Mouse (Mus musculus): Measurements from ENCODE around the gene Fam102a. TPM values are rescaled to one million over a fixed set of nuclear protein-coding genes. Genes with fewer than 3 reads are reported as not detected.

The Fam102a gene
- polyA plus RNA-seq, 1 experiment from 2014 or later = 16.6 TPM

- no peaks in the 10 kb centered on the region; the same call in 1 of the 2 replicates for H3K4me1 ChIP-seq (replicated peaks; ENCODE audit: control insufficient read depth, insufficient read depth)
- peak within 1 kb of the TSS; percentile 71 for H3K4me2 ChIP-seq (replicated peaks; ENCODE audit: low read depth)
- peak within 1 kb of the TSS; percentile 53 for H3K9ac ChIP-seq (ENCODE audit: low read length)
- ATAC-seq (ENCODE audit: low FRiP score, low TSS enrichment) (peak; percentile 90), DNase-seq (ENCODE audit: low spot score) (peak; percentile 88)
- TF ChIP-seq CTCF (IDR thresholded peaks at IDR 0.05; ENCODE audit: low read depth) (peak; percentile 71), EP300 (optimal IDR thresholded peaks at IDR 0.05) (no peak)
- H3K4me3 ChIP-seq (ENCODE audit: low read depth, low read length) = peak within 1 kb of the TSS; percentile 49
- no peaks in the 10 kb centered on the region for H3K9me3 ChIP-seq (ENCODE audit: control insufficient read depth, low read length)
- H3K27me3 ChIP-seq (ENCODE audit: control insufficient read depth, insufficient read depth, low read length) = no peaks in the 10 kb centered on the region
- peak within 1 kb of the TSS; percentile 67 for H3K27ac ChIP-seq (replicated peaks)
- under 1% methylated on average over 38 of the region's 38 CpGs for WGBS
- H3K36me3 ChIP-seq (ENCODE audit: control insufficient read depth, insufficient read depth, low read length) = no peaks in the 10 kb centered on the region
Measured at GRCm38 (mm10) chr2:32586871-32587351, 51.8 kb downstream of the Fam102a start, which contains the start of gene St6galnac4. Gene St6galnac4, plus strand, starts transcription at chr2:32587095.

- TF ChIP-seq CTCF (IDR thresholded peaks at IDR 0.05; ENCODE audit: low read depth) = no peak
- no peak for TF ChIP-seq EP300 (optimal IDR thresholded peaks at IDR 0.05)
- peak overlapping the region; percentile 49 for H3K4me3 ChIP-seq (ENCODE audit: low read depth, low read length)
- H3K9ac ChIP-seq (ENCODE audit: low read length) = peak overlapping the region; percentile 53
- peak overlapping the region; percentile 67 for H3K27ac ChIP-seq (replicated peaks)
- 39% methylated on average over 9 of the region's 9 CpGs for WGBS
- ATAC-seq (ENCODE audit: low FRiP score, low TSS enrichment) (no peak), DNase-seq (ENCODE audit: low spot score) (no peak)
- no peaks in the 10 kb centered on the region for H3K36me3 ChIP-seq (ENCODE audit: control insufficient read depth, insufficient read depth, low read length)
- H3K27me3 ChIP-seq (ENCODE audit: control insufficient read depth, insufficient read depth, low read length) = no peaks in the 10 kb centered on the region
- no peaks in the 10 kb centered on the region for H3K9me3 ChIP-seq (ENCODE audit: control insufficient read depth, low read length)
- H3K4me1 ChIP-seq (replicated peaks; ENCODE audit: control insufficient read depth, insufficient read depth) = no peaks in the 10 kb centered on the region; the same call in 1 of the 2 replicates
- peak overlapping the region; percentile 71 for H3K4me2 ChIP-seq (replicated peaks; ENCODE audit: low read depth)
Measured at GRCm38 (mm10) chr2:32587731-32588321, 52.7 kb downstream of the Fam102a start.

GRCm38 (mm10) chr2:32589213-32589795 lies 54.2 kb downstream of the Fam102a start:
- Histone ChIP-seq H3K4me3 (ENCODE audit: low read depth, low read length) (no peak overlapping the region), H3K27ac (replicated peaks) (no peak overlapping the region), H3K4me1 (replicated peaks; ENCODE audit: control insufficient read depth, insufficient read depth) (no peaks in the 10 kb centered on the region), H3K4me2 (replicated peaks; ENCODE audit: low read depth) (no peak overlapping the region), H3K27me3 (ENCODE audit: control insufficient read depth, insufficient read depth, low read length) (no peaks in the 10 kb centered on the region), H3K9me3 (ENCODE audit: control insufficient read depth, low read length) (no peaks in the 10 kb centered on the region), H3K36me3 (ENCODE audit: control insufficient read depth, insufficient read depth, low read length) (no peaks in the 10 kb centered on the region), H3K9ac (ENCODE audit: low read length) (no peak overlapping the region)
- TF ChIP-seq CTCF (IDR thresholded peaks at IDR 0.05; ENCODE audit: low read depth) (no peak), EP300 (optimal IDR thresholded peaks at IDR 0.05) (no peak)
- 62% methylated on average over 11 of the region's 11 CpGs for WGBS
- ATAC-seq (ENCODE audit: low FRiP score, low TSS enrichment) (no peak), DNase-seq (ENCODE audit: low spot score) (no peak)

GRCm38 (mm10) chr2:32590224-32590623 lies 55.1 kb downstream of the Fam102a start:
- no peak overlapping the region for H3K4me2 ChIP-seq (replicated peaks; ENCODE audit: low read depth)
- DNase-seq (ENCODE audit: low spot score) = no peak
- no peak overlapping the region for H3K27ac ChIP-seq (replicated peaks)
- H3K9ac ChIP-seq (ENCODE audit: low read length) = no peak overlapping the region
- H3K9me3 ChIP-seq (ENCODE audit: control insufficient read depth, low read length) = no peaks in the 10 kb centered on the region
- WGBS = 66% methylated on average over 10 of the region's 10 CpGs
- no peaks in the 10 kb centered on the region for H3K4me1 ChIP-seq (replicated peaks; ENCODE audit: control insufficient read depth, insufficient read depth)
- no peak overlapping the region for H3K4me3 ChIP-seq (ENCODE audit: low read depth, low read length)
- H3K36me3 ChIP-seq (ENCODE audit: control insufficient read depth, insufficient read depth, low read length) = no peaks in the 10 kb centered on the region
- no peak for ATAC-seq (ENCODE audit: low FRiP score, low TSS enrichment)
- no peaks in the 10 kb centered on the region for H3K27me3 ChIP-seq (ENCODE audit: control insufficient read depth, insufficient read depth, low read length)
- TF ChIP-seq EP300 (optimal IDR thresholded peaks at IDR 0.05) (no peak), CTCF (IDR thresholded peaks at IDR 0.05; ENCODE audit: low read depth) (no peak)

- no peaks in the 10 kb centered on the region for H3K36me3 ChIP-seq (ENCODE audit: control insufficient read depth, insufficient read depth, low read length)
- no peaks in the 10 kb centered on the region for H3K9me3 ChIP-seq (ENCODE audit: control insufficient read depth, low read length)
- no peak overlapping the region for H3K4me3 ChIP-seq (ENCODE audit: low read depth, low read length)
- H3K27me3 ChIP-seq (ENCODE audit: control insufficient read depth, insufficient read depth, low read length) = no peaks in the 10 kb centered on the region
- no peak overlapping the region for H3K27ac ChIP-seq (replicated peaks)
- DNase-seq (ENCODE audit: low spot score) (no peak), ATAC-seq (ENCODE audit: low FRiP score, low TSS enrichment) (no peak)
- 62% methylated on average over 6 of the region's 6 CpGs for WGBS
- no peak for TF ChIP-seq EP300 (optimal IDR thresholded peaks at IDR 0.05)
- TF ChIP-seq CTCF (IDR thresholded peaks at IDR 0.05; ENCODE audit: low read depth) = no peak
- H3K4me2 ChIP-seq (replicated peaks; ENCODE audit: low read depth) = no peak overlapping the region
- no peaks in the 10 kb centered on the region for H3K4me1 ChIP-seq (replicated peaks; ENCODE audit: control insufficient read depth, insufficient read depth)
- no peak overlapping the region for H3K9ac ChIP-seq (ENCODE audit: low read length)
Measured at GRCm38 (mm10) chr2:32591249-32591648, 56.1 kb downstream of the Fam102a start.

- WGBS = 88% methylated on average over 13 of the region's 13 CpGs
- ATAC-seq (ENCODE audit: low FRiP score, low TSS enrichment) (no peak), DNase-seq (ENCODE audit: low spot score) (no peak)
- no peak overlapping the region for H3K4me3 ChIP-seq (ENCODE audit: low read depth, low read length)
- H3K9ac ChIP-seq (ENCODE audit: low read length) = no peak overlapping the region
- no peak overlapping the region for H3K4me2 ChIP-seq (replicated peaks; ENCODE audit: low read depth)
- no peak for TF ChIP-seq EP300 (optimal IDR thresholded peaks at IDR 0.05)
- no peak for TF ChIP-seq CTCF (IDR thresholded peaks at IDR 0.05; ENCODE audit: low read depth)
- no peak overlapping the region for H3K27ac ChIP-seq (replicated peaks)
- no peaks in the 10 kb centered on the region for H3K27me3 ChIP-seq (ENCODE audit: control insufficient read depth, insufficient read depth, low read length)
- H3K4me1 ChIP-seq (replicated peaks; ENCODE audit: control insufficient read depth, insufficient read depth) = no peaks in the 10 kb centered on the region; the same call in 1 of the 2 replicates
- H3K36me3 ChIP-seq (ENCODE audit: control insufficient read depth, insufficient read depth, low read length) = peaks cover 6% of the 10 kb centered on the region; the same call in 1 of the 2 replicates
- no peaks in the 10 kb centered on the region for H3K9me3 ChIP-seq (ENCODE audit: control insufficient read depth, low read length)
Measured at GRCm38 (mm10) chr2:32596725-32597124, 61.6 kb downstream of the Fam102a start.
